Mouse (Mus musculus) layer of hippocampus, adult 8-10 months (tissue): ENCODE measurements around the gene Slc28a2. TPM values are rescaled to one million over a fixed set of nuclear protein-coding genes. Genes with fewer than 3 reads are reported as not detected.
"Not testable (repeated sequence)": the region's sequence is repeated elsewhere in the genome, so short reads cannot be mapped to it uniquely, and the experiment has no call there.

Source experiments
- DNase-seq, 2 experiments: peaks; one replicate each; pipeline ENCODE4 v3.0.0; 2022; ENCODE audit warnings: low spot score in 2 of 2
- total RNA-seq, 4 experiments: library from RNA; stranded (reverse); gene quantifications; 2 replicates each; pipeline ENCODE4 v1.2.4; 2022

Slc28a2 gene
- total RNA-seq, 4 experiments from 2014 or later, result 0.19 to 1.3 (median 0.56) TPM

- peak; percentile 79 to 84 for DNase-seq
Observed at GRCm38 (mm10) chr2:122467351-122468013, 41.2 kb downstream of the Slc28a2 start.

GRCm38 (mm10) chr2:122469221-122469620 is 42.9 kb downstream of the Slc28a2 start:
- DNase-seq, result no peak

GRCm38 (mm10) chr2:122476585-122476984 is 50.3 kb downstream of the Slc28a2 start:
- DNase-seq, result no peak

- DNase-seq, result not testable (repeated sequence)
Observed at GRCm38 (mm10) chr2:122483787-122484186, 57.5 kb downstream of the Slc28a2 start.

GRCm38 (mm10) chr2:122484641-122485040 is 58.4 kb downstream of the Slc28a2 start, which contains the start of gene Gm14085:
TSS of gene Gm14085 (plus strand) at chr2:122484941.
- DNase-seq, result no peak

GRCm38 (mm10) chr2:122485654-122486053 is 59.4 kb downstream of the Slc28a2 start:
- not testable (repeated sequence) for DNase-seq

- DNase-seq, result not testable (repeated sequence)
Observed at GRCm38 (mm10) chr2:122486122-122486521, 59.8 kb downstream of the Slc28a2 start.

- DNase-seq, result no peak
Observed at GRCm38 (mm10) chr2:122486674-122487073, 60.4 kb downstream of the Slc28a2 start.

Other genes starting within 250 kb of the Slc28a2 start
- gene Patl2, start 240.3 kb upstream of the Slc28a2 start, total RNA-seq, result under 1 TPM in 2 of 4 experiments, not detected in 2; 0.23 to 0.29 TPM
- gene Terb2, start 240.2 kb upstream of the Slc28a2 start, total RNA-seq, result not detected
- 10 to 100 TPM; 18.3 to 23.9 (median 21.9) TPM for gene Sord, start 191.7 kb upstream of the Slc28a2 start, total RNA-seq
- under 1 TPM; 0.05 to 0.08 (median 0.06) TPM for gene Duox2, start 128.0 kb upstream of the Slc28a2 start, total RNA-seq
- not detected for gene Duoxa2, start 127.6 kb upstream of the Slc28a2 start, total RNA-seq
- not detected for gene Duoxa1, start 112.7 kb upstream of the Slc28a2 start, total RNA-seq
- gene Duox1, start 110.8 kb upstream of the Slc28a2 start, total RNA-seq, result not detected
- 10 to 100 TPM; 56.6 to 66.5 (median 61.5) TPM for gene Shf, start 57.3 kb upstream of the Slc28a2 start, total RNA-seq
- under 1 TPM in 1 of 4 experiments, not detected in 3; 0.09 TPM for gene Gm14085, start 58.5 kb downstream of the Slc28a2 start, total RNA-seq
- gene Gatm, start 184.8 kb downstream of the Slc28a2 start, total RNA-seq, result 100 to 1,000 TPM in 1 of 4 experiments, 10 to 100 TPM in 3; 91.7 to 100 (median 94.8) TPM
- under 1 TPM; 0.54 to 0.91 (median 0.82) TPM for gene AA467197, start 210.5 kb downstream of the Slc28a2 start, total RNA-seq